Mouse (Mus musculus) embryonic facial prominence, embryonic 14.5 days (tissue): ENCODE results near the gene Zp2. TPM values are rescaled to one million over a fixed set of nuclear protein-coding genes. Genes with fewer than 3 reads are reported as not detected.

Source experiments
- ATAC-seq: fragments of 200-750 bp; cut with Nextera tagmentation; 2 replicates; pipeline ENCODE4 v1.8.0; 2017; ENCODE audit warnings: low read depth, moderate number of reproducible peaks, moderate TSS enrichment
- DNase-seq: peaks from one replicate; pipeline ENCODE4 v3.0.0-alpha.2; 2015; ENCODE audit warnings: low spot score
- H3K27ac ChIP-seq: fragments of 300-500 bp; sonication (generic); replicated peaks from 2 replicates; pipeline ENCODE4 v1.5.1; 2014; ENCODE audit warnings: low read depth, mild to moderate bottlenecking, low read length, moderate library complexity
- H3K27me3 ChIP-seq: fragments of 300-500 bp; sonication (generic); replicated peaks from 2 replicates; pipeline ENCODE4 v1.6.1; 2014; ENCODE audit warnings: low read length; ENCODE audit not compliant: control insufficient read depth, insufficient read depth
- H3K36me3 ChIP-seq: fragments of 300-500 bp; sonication (generic); 2 replicates; pipeline ENCODE4 v1.6.1; 2014; ENCODE audit warnings: low read length, mixed read lengths; ENCODE audit not compliant: control insufficient read depth, insufficient read depth
- H3K4me1 ChIP-seq: fragments of 300-500 bp; sonication (generic); 2 replicates; pipeline ENCODE4 v1.6.1; 2014; ENCODE audit warnings: antibody characterized with exemption, low read length; ENCODE audit not compliant: control insufficient read depth, insufficient read depth
- H3K4me2 ChIP-seq: fragments of 300-500 bp; sonication (generic); 2 replicates; pipeline ENCODE4 v1.6.1; 2014; ENCODE audit warnings: low read depth, mild to moderate bottlenecking, low read length, moderate library complexity, mixed read lengths
- H3K4me3 ChIP-seq: fragments of 300-500 bp; sonication (generic); 2 replicates; pipeline ENCODE4 v1.5.1; 2014; ENCODE audit warnings: low read depth, mild to moderate bottlenecking, low read length
- H3K9ac ChIP-seq: fragments of 300-500 bp; sonication (generic); 2 replicates; pipeline ENCODE4 v1.6.1; 2014; ENCODE audit warnings: low read depth, mild to moderate bottlenecking, low read length, moderate library complexity, mixed read lengths
- H3K9me3 ChIP-seq: fragments of 300-500 bp; sonication (generic); 2 replicates; pipeline ENCODE4 v1.6.1; 2016; ENCODE audit warnings: low read length; ENCODE audit not compliant: control insufficient read depth
- WGBS: fragments of 180-500 bp; shearing (Covaris S2); extraction: QIAGEN DNeasy Blood & Tissue Kit; methylation state at CpG from one replicate; pipeline ENCODE4 v1.1.7; 2014; 5-methylcytosine and 5-hydroxymethylcytosine counted together
- polyA plus RNA-seq: library from polyadenylated mRNA; unstranded; fragments of >200 nt; fragmentation: Nextera tagmentation; extraction: Ambion mirVana; gene quantifications from 2 replicates; pipeline ENCODE4 v1.2.1, GENCODE M21; 2014

Zp2 gene
- polyA plus RNA-seq, 1 experiment from 2014 or later = 1.7 TPM

DNA sequence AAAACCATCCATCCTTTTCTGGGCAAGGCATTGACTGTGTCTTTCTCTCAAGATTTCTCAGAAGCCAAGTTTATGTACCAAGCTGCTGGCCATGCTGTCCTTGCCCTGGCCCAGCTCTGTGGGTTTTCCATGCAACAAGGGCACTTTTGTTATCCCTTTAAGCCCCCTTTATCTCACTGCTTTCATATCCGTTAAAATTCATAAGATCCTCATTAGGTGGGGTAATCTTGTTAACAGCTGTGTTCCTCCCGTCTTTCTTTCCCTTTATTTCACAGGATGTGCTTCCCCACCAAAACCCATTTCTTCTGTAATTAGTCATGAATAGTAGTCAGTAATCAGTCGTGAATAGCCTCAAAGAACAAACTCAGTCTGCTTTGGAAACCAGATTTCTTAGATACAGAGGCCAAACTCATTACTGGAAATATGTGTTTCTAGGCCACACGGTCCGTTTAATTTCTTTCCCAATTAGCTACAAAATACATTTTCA is 12.5 kb upstream of the Zp2 start:
- Histone ChIP-seq H3K4me2 (no peak overlapping the region), H3K9ac (no peak overlapping the region), H3K36me3 (no peaks in the 10 kb centered on the region), H3K9me3 (no peaks in the 10 kb centered on the region), H3K27me3 (no peaks in the 10 kb centered on the region), H3K27ac (no peak overlapping the region), H3K4me1 (peaks cover 16% of the 10 kb centered on the region; the same call in 1 of the 2 replicates), H3K4me3 (no peak overlapping the region)
- WGBS = 34% methylated on average over 5 of the region's 5 CpGs
- DNase-seq (peak; percentile 23), ATAC-seq (no peak; the same call in 1 of the 2 replicates)

DNA sequence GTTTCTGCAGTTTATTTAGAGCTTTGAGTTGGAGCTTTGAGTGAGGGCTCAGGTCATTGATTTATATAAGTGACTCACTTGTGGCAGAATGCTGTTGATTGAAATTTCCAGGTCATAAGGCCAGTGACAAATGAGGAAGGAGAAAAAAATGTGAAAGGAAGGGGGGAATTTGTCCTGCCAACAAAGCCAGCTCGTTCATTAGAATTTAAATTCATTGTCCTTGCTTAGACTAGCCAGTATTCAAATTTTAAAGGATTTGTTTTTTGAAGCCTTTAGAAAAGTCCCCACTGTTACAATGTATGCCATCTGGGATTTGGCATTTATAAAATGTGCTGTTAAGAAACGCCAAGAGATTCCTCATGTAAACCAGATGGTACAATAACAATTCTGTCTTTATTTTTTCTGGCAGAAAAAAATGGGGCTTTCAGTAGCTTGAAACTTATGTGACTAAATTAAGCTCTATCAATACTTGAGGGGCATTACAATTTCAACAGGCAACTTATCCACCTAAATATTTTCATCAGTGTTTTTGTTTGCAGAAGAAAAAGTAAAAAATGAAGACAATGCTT is 11.8 kb upstream of the Zp2 start:
- ATAC-seq (no peak), DNase-seq (peak; percentile 19)
- H3K4me2 ChIP-seq = no peak overlapping the region
- no peaks in the 10 kb centered on the region for H3K27me3 ChIP-seq
- no peak overlapping the region for H3K4me3 ChIP-seq
- no peaks in the 10 kb centered on the region for H3K9me3 ChIP-seq
- no peaks in the 10 kb centered on the region for H3K36me3 ChIP-seq
- no peak overlapping the region for H3K27ac ChIP-seq
- peaks cover 16% of the 10 kb centered on the region; the same call in 1 of the 2 replicates for H3K4me1 ChIP-seq
- 14% methylated on average over 2 of the region's 2 CpGs for WGBS
- H3K9ac ChIP-seq = no peak overlapping the region

DNA sequence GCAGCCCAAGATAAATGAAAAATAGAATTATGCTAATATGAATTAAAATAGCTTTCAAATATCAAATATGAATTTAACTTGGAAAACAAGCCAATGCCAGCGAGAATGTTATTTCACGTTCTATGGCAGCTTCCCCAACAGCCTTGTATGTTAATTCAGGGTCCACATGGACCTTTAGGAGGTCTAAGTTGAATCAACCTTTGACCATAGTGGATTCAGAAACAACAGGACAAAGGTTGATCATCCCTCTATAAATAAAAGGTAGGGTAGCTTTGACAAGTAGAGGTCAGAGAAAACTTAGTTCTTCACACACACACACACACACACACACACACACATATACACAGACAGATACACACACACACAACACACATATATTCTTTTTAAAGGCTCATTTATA is 5.8 kb upstream of the Zp2 start:
- Histone ChIP-seq H3K27me3 (no peaks in the 10 kb centered on the region), H3K4me3 (no peak overlapping the region), H3K4me1 (no peaks in the 10 kb centered on the region), H3K4me2 (no peak overlapping the region), H3K36me3 (no peaks in the 10 kb centered on the region), H3K9me3 (no peaks in the 10 kb centered on the region), H3K9ac (no peak overlapping the region), H3K27ac (no peak overlapping the region)
- DNase-seq (no peak), ATAC-seq (no peak)
- 76% methylated on average over 2 of the region's 2 CpGs for WGBS

DNA sequence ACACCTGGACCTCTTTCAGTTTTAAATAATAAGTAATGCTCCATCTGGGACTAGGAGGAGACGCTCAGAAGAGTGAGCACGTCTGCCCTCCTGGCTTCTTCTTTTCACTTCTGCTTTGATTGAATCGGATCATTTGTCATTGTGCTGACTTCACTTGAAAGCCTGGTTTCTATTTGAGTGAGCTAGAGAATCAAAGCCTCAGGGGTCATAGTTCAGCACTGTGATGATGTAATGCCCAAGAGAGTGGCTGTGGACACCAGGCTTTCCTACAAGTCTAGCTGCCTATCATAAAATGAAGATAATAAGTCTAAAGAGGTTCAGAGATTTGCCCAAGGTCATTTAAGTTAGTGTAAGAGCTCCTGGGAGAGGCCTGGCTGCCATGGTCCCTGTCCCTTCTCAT is 5.2 kb upstream of the Zp2 start:
- Histone ChIP-seq H3K4me3 (no peak overlapping the region), H3K9me3 (no peaks in the 10 kb centered on the region), H3K27me3 (no peaks in the 10 kb centered on the region), H3K36me3 (no peaks in the 10 kb centered on the region), H3K4me1 (no peaks in the 10 kb centered on the region), H3K9ac (no peak overlapping the region), H3K27ac (no peak overlapping the region), H3K4me2 (no peak overlapping the region)
- ATAC-seq (no peak), DNase-seq (no peak)
- 10% methylated on average over 3 of the region's 3 CpGs for WGBS

DNA sequence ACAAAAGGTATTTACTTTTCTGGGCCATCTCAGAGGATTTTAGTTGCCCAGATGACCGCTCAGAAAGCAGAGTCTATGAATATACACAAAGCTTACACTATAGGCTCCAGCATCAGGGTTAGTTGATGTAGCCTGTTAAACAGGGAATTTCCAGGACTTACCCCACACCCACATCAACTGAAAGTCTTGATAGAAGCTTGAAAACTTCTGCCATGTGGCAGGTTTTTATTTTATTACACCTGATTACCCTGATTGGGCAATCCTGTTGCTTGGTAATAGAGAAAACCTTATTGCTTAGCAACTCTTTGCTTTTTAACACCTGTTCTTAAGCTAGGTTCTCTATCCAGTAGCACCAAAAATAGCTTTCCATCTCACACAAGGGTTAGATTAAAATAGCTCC is 2.3 kb downstream of the Zp2 start:
- WGBS = 77% methylated on average over 1 of the region's 1 CpGs
- H3K9me3 ChIP-seq = no peaks in the 10 kb centered on the region
- ATAC-seq (no peak), DNase-seq (no peak)
- H3K4me3 ChIP-seq = no peak overlapping the region
- no peaks in the 10 kb centered on the region for H3K36me3 ChIP-seq
- H3K9ac ChIP-seq = no peak overlapping the region
- no peaks in the 10 kb centered on the region for H3K4me1 ChIP-seq
- no peaks in the 10 kb centered on the region for H3K27me3 ChIP-seq
- no peak overlapping the region for H3K27ac ChIP-seq
- no peak overlapping the region for H3K4me2 ChIP-seq

DNA sequence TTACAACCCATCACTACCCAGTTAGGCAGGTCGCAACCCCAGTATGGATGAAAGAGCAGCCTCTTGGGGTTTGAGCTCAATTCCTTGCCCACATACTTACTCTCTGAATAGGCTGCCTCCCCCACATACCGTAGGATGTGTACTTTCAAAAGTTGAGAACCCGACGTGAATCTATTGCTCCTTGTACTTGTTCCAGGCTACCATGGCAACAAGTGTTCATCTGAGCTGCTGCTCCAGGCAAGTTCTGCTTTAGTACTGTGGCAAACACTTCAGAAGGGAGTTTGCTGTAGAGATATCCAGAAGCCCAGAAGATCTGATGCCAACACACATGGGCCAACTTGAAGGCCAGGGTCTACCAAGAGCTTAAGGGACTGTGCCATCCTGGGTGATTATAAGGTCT is 16.1 kb downstream of the Zp2 start:
- no peak overlapping the region for H3K4me3 ChIP-seq
- no peak overlapping the region for H3K9ac ChIP-seq
- ATAC-seq = no peak
- WGBS = 59% methylated on average over 4 of the region's 4 CpGs
- no peaks in the 10 kb centered on the region for H3K36me3 ChIP-seq
- no peaks in the 10 kb centered on the region for H3K9me3 ChIP-seq
- no peak overlapping the region for H3K27ac ChIP-seq
- DNase-seq = peak; percentile 15
- H3K4me2 ChIP-seq = no peak overlapping the region
- H3K4me1 ChIP-seq = peaks cover 28% of the 10 kb centered on the region
- H3K27me3 ChIP-seq = no peaks in the 10 kb centered on the region

DNA sequence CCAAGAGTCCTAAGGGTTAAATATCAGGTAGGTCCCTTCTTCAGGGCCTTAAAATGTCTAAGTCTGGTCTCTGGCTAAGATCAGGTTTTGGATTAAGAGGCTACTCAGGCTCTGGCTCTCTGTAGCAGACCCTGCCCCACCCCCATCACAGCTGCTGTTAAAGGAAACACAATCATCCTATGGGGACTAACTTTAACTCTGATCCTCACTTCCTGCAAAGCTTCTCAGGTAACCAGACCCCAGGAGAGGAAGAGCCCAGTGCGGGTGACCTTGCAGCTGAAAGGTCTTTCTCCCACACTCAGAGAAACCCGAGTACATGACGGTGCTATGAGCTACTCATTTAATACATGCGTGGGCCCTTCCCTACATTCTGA is 17.4 kb downstream of the Zp2 start:
- no peaks in the 10 kb centered on the region for H3K36me3 ChIP-seq
- peak; percentile 88 for ATAC-seq
- no peaks in the 10 kb centered on the region for H3K9me3 ChIP-seq
- peaks cover 28% of the 10 kb centered on the region for H3K4me1 ChIP-seq
- peak overlapping the region; percentile 25 for H3K27ac ChIP-seq
- H3K4me3 ChIP-seq = no peak overlapping the region
- H3K27me3 ChIP-seq = no peaks in the 10 kb centered on the region
- DNase-seq = peak; percentile 86
- H3K4me2 ChIP-seq = no peak overlapping the region
- WGBS = 8% methylated on average over 4 of the region's 4 CpGs
- no peak overlapping the region for H3K9ac ChIP-seq

DNA sequence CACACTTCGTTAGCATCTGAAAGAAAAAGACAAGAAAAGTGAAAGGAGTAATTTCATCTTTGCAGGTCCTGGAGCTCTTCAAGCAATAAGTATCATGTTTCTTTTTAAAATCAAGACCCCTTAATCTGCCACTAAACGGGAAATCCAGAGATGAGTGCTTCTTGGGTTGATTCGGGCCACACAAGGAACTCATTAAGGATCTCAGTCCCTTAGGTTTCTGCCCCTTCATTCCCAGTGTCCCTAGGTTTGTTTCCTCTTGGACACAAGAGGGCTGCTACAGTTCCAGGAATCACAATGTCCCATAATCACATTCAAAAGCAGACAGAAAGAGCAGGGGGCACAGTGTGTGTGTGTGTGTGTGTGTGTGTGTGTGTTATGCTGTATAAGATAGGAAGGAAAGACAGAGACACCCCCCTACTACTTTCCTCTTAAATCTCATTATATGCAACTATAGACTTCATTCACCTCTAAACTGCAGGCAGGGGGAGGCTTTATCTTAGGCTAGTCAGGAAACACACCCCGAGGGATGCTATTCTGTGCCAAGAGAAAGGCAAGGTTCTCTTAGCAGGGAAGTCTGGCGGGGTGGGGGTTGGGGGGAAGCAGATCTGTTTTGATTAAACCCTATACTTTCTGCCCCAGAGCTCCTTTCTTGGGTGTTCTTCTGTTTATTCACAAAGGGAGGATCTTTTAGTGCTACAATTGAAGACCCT is 18.0 kb downstream of the Zp2 start:
- 10% methylated on average over 5 of the region's 5 CpGs for WGBS
- no peak overlapping the region for H3K9ac ChIP-seq
- H3K4me1 ChIP-seq = peaks cover 28% of the 10 kb centered on the region
- DNase-seq (peak; percentile 88), ATAC-seq (peak; percentile 72)
- no peak overlapping the region for H3K4me2 ChIP-seq
- no peak overlapping the region for H3K4me3 ChIP-seq
- no peaks in the 10 kb centered on the region for H3K27me3 ChIP-seq
- H3K27ac ChIP-seq = peak overlapping the region; percentile 25
- H3K36me3 ChIP-seq = no peaks in the 10 kb centered on the region
- no peaks in the 10 kb centered on the region for H3K9me3 ChIP-seq

DNA sequence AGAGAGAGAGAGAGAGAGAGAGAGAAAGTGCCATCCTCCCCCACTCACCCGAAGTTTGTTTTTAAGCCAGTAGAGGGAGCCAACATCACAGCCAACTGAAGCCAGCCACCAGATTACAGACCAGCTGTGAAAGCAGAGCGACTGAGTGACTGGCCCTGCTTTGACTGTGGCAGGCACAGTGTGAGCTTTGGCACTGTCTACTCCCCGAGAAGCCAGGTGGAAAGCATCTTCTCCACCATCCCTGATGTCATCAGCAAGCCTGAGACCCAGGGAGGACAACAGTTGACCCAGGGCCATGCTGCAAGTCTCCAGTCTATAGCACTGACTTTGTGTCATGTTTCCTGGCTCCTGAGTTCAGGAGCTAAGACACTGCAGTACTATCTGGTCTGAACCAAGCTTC is 20.2 kb downstream of the Zp2 start:
- Histone ChIP-seq H3K4me1 (peaks cover 28% of the 10 kb centered on the region), H3K36me3 (peaks cover 17% of the 10 kb centered on the region; the same call in 1 of the 2 replicates), H3K27me3 (no peaks in the 10 kb centered on the region), H3K27ac (no peak overlapping the region; the same call in 1 of the 2 replicates), H3K9ac (no peak overlapping the region), H3K4me3 (no peak overlapping the region), H3K9me3 (no peaks in the 10 kb centered on the region), H3K4me2 (no peak overlapping the region)
- DNase-seq = peak; percentile 87
- ATAC-seq = peak; percentile 66
- WGBS = 0% methylated on average over 3 of the region's 3 CpGs
